Mouse (Mus musculus) Patski (cell line): ENCODE results near the gene Gart. TPM values are rescaled to one million over a fixed set of nuclear protein-coding genes. Genes with fewer than 3 reads are reported as not detected.

Experiments
- ATAC-seq: fragments of 100-300 bp; one replicate; pipeline ENCODE4 v1.8.0; 2021
- CTCF ChIA-PET: fragments of 350-600 bp; sonication (Branson Sonifier 250); formaldehyde crosslinking; loops from one replicate; lab custom pipeline; 2022; ENCODE audit warnings: inconsistent platforms; lab: Charles Lee
- POLR2A ChIA-PET: fragments of 350-600 bp; sonication (Branson Sonifier 250); formaldehyde crosslinking; loops from one replicate; lab custom pipeline; 2022; ENCODE audit warnings: antibody characterized with exemption, inconsistent platforms; lab: Charles Lee
- DNase-seq: peaks from one replicate; pipeline ENCODE4 v3.0.0-alpha.2; 2011; ENCODE audit warnings: low read depth, low spot score
- H3K27me3 ChIP-seq: fragments of 371-371 bp; one replicate; pipeline ENCODE4 v1.5.1; 2021
- CTCF ChIP-seq: fragments of 100-300 bp; IDR thresholded peaks from one replicate; pipeline ENCODE4 v1.5.1; 2021
- in situ Hi-C: fragments of 300-500 bp; cut with MboI; formaldehyde crosslinking; loops from 3 replicates; pipeline ENCODE4 v1.11.1; 2018; ENCODE audit warnings: low pct_unique_long_range_greater_than_20kb, mixed read lengths
- polyA plus RNA-seq: library from polyadenylated mRNA; unstranded; gene quantifications from one replicate; pipeline ENCODE4 v1.2.3, GENCODE M21; 2021

Gart gene
- polyA plus RNA-seq, 1 experiment from 2014 or later, result 79.5 TPM

GRCm38 (mm10) chr16:91678147-91678911 is 31.6 kb upstream of the Gart start:
- CTCF ChIA-PET, result no interaction called here
- ATAC-seq (no peak), DNase-seq (no peak)
- in situ Hi-C loops, result no loop called here
- H3K27me3 ChIP-seq, result no peaks in the 10 kb centered on the region
- POLR2A ChIA-PET, result no interaction called here
- TF ChIP-seq CTCF, result no peak

GRCm38 (mm10) chr16:91674500-91674899 is 27.7 kb upstream of the Gart start:
- H3K27me3 ChIP-seq, result no peaks in the 10 kb centered on the region
- in situ Hi-C loops, result no loop called here
- DNase-seq (no peak), ATAC-seq (no peak)
- TF ChIP-seq CTCF, result no peak
- CTCF ChIA-PET, result interaction anchor here (1.9 kb wide), 1 partner anchor 11 kb away, joined by 5 read pairs; no protein-coding TSS in a partner anchor
- POLR2A ChIA-PET, result no interaction called here

GRCm38 (mm10) chr16:91663795-91664194 is 17.0 kb upstream of the Gart start:
- POLR2A ChIA-PET, result interaction anchor here (0.6 kb wide), 1 partner anchor 13 kb away, joined by 4 read pairs; no protein-coding TSS in a partner anchor
- H3K27me3 ChIP-seq, result no peaks in the 10 kb centered on the region
- in situ Hi-C loops, result no loop called here
- ATAC-seq, result no peak
- DNase-seq, result no peak
- no peak for TF ChIP-seq CTCF
- CTCF ChIA-PET, result interaction anchor here (4.0 kb wide), 1 partner anchor 13 kb away, joined by 9 read pairs; no protein-coding TSS in a partner anchor

- ChIA-PET CTCF (interaction anchor here (1.5 to 4.0 kb wide), 2 partner anchors 14 to 18 kb away, joined by 6 to 9 read pairs; no protein-coding TSS in a partner anchor), POLR2A (interaction anchor here (0.7 to 1.8 kb wide), 3 partner anchors 11 to 252 kb away, joined by 3 to 7 read pairs (median 5); partner anchors contain the start of gene Son)
- in situ Hi-C loops, result no loop called here
- H3K27me3 ChIP-seq, result no peaks in the 10 kb centered on the region
- ATAC-seq, result no peak
- DNase-seq, result no peak
- no peak for TF ChIP-seq CTCF
Measured at GRCm38 (mm10) chr16:91662336-91662735, 15.6 kb upstream of the Gart start.

GRCm38 (mm10) chr16:91661397-91661796 is 14.6 kb upstream of the Gart start:
- TF ChIP-seq CTCF, result no peak
- H3K27me3 ChIP-seq, result no peaks in the 10 kb centered on the region
- DNase-seq (no peak), ATAC-seq (no peak)
- in situ Hi-C loops, result no loop called here
- POLR2A ChIA-PET, result interaction anchor here (1.0 to 1.8 kb wide), 2 partner anchors 10 to 14 kb away, joined by 5 to 7 read pairs; partner anchors contain the start of gene Son
- CTCF ChIA-PET, result interaction anchor here (1.5 to 4.0 kb wide), 2 partner anchors 15 to 19 kb away, joined by 6 to 9 read pairs; no protein-coding TSS in a partner anchor

GRCm38 (mm10) chr16:91659798-91660197 is 13.0 kb upstream of the Gart start:
- no peak for TF ChIP-seq CTCF
- H3K27me3 ChIP-seq, result no peaks in the 10 kb centered on the region
- in situ Hi-C loops, result no loop called here
- POLR2A ChIA-PET, result no interaction called here
- CTCF ChIA-PET, result interaction anchor here (1.1 kb wide), 1 partner anchor 11 kb away, joined by 3 read pairs; no protein-coding TSS in a partner anchor
- ATAC-seq, result no peak
- no peak for DNase-seq

- ATAC-seq (no peak), DNase-seq (no peak)
- TF ChIP-seq CTCF, result no peak
- in situ Hi-C loops, result no loop called here
- CTCF ChIA-PET, result no interaction called here
- H3K27me3 ChIP-seq, result no peaks in the 10 kb centered on the region
- POLR2A ChIA-PET, result no interaction called here
Measured at GRCm38 (mm10) chr16:91658471-91658870, 11.7 kb upstream of the Gart start.

GRCm38 (mm10) chr16:91657285-91657684 is 10.5 kb upstream of the Gart start:
- ChIA-PET CTCF (no interaction called here), POLR2A (interaction anchor here (0.6 to 1.5 kb wide), 2 partner anchors 10 to 68 kb away, joined by 4 to 5 read pairs; partner anchors contain the start of gene Son)
- in situ Hi-C loops, result no loop called here
- DNase-seq (no peak), ATAC-seq (no peak)
- no peaks in the 10 kb centered on the region for H3K27me3 ChIP-seq
- no peak for TF ChIP-seq CTCF

GRCm38 (mm10) chr16:91655285-91655684 is 8.5 kb upstream of the Gart start:
- ChIA-PET POLR2A (interaction anchor here (0.7 kb wide), 1 partner anchor 12 kb away, joined by 3 read pairs; no protein-coding TSS in a partner anchor), CTCF (no interaction called here)
- DNase-seq (no peak), ATAC-seq (no peak)
- in situ Hi-C loops, result no loop called here
- H3K27me3 ChIP-seq, result no peaks in the 10 kb centered on the region
- no peak for TF ChIP-seq CTCF

GRCm38 (mm10) chr16:91652191-91652590 is 5.4 kb upstream of the Gart start:
- no peak for DNase-seq
- CTCF ChIA-PET, result no interaction called here
- no peaks in the 10 kb centered on the region for H3K27me3 ChIP-seq
- in situ Hi-C loops, result no loop called here
- POLR2A ChIA-PET, result no interaction called here
- ATAC-seq, result no peak
- no peak for TF ChIP-seq CTCF

- H3K27me3 ChIP-seq, result no peaks in the 10 kb centered on the region
- POLR2A ChIA-PET, result no interaction called here
- in situ Hi-C loops, result no loop called here
- CTCF ChIA-PET, result no interaction called here
- TF ChIP-seq CTCF, result no peak
- ATAC-seq (no peak), DNase-seq (no peak)
Measured at GRCm38 (mm10) chr16:91649781-91650180, 3.0 kb upstream of the Gart start.
